Mouse (Mus musculus) ES-E14 (cell line): ENCODE data around the gene Olfr875. TPM values are rescaled to one million over a fixed set of nuclear protein-coding genes. Genes with fewer than 3 reads are reported as not detected.
A peak's percentile ranks its signal among the peaks of the same experiment; 100 is the strongest.

Experiments
- DNase-seq: peaks from one replicate; pipeline ENCODE4 v3.0.0-alpha.2; 2013; ENCODE audit warnings: low read depth, low spot score
- H3K27ac ChIP-seq: 2 replicates; pipeline ENCODE4 v1.5.1; 2012; ENCODE audit warnings: low read depth, mild to moderate bottlenecking, low read length, moderate library complexity, mixed read lengths; ENCODE audit not compliant: poor library complexity, insufficient read depth, severe bottlenecking
- H3K36me3 ChIP-seq: 2 replicates; pipeline ENCODE4 v1.6.1; 2012; ENCODE audit warnings: mild to moderate bottlenecking, low read length, moderate library complexity, mixed read lengths; ENCODE audit not compliant: control insufficient read depth, poor library complexity, insufficient read depth, severe bottlenecking
- H3K4me1 ChIP-seq, 2 experiments: fragments of 150-350 bp in 1 of 2; sonication (generic) in 1 of 2; 2 replicates each; pipeline ENCODE4 v1.6.1; 2012; ENCODE audit warnings: low read length in 2 of 2, mild to moderate bottlenecking in 1 of 2, mixed read lengths in 1 of 2; ENCODE audit not compliant: control insufficient read depth in 2 of 2, insufficient read depth in 2 of 2, poor library complexity in 1 of 2
- H3K4me3 ChIP-seq, 2 experiments: fragments of 150-350 bp in 1 of 2; sonication (generic) in 1 of 2; 2 replicates each; pipeline ENCODE4 v1.5.1; 2012; ENCODE audit warnings: low read length in 2 of 2, low read depth in 1 of 2, mild to moderate bottlenecking in 1 of 2, mixed read lengths in 1 of 2; ENCODE audit not compliant: insufficient read depth in 1 of 2, poor library complexity in 1 of 2, severe bottlenecking in 1 of 2
- H3K9ac ChIP-seq: 2 replicates; pipeline ENCODE4 v1.6.1; 2012; ENCODE audit warnings: low read depth, mild to moderate bottlenecking, low read length, mixed read lengths; ENCODE audit not compliant: poor library complexity, insufficient read depth, severe bottlenecking
- H3K9me3 ChIP-seq: fragments of 150-350 bp; sonication (generic); 2 replicates; pipeline ENCODE4 v1.6.1; 2012; ENCODE audit warnings: low read depth, mild to moderate bottlenecking, low read length; ENCODE audit not compliant: control insufficient read depth, insufficient read depth
- CHD2 ChIP-seq: IDR thresholded peaks from 2 replicates; pipeline ENCODE4 v1.6.1; 2014; ENCODE audit warnings: mild to moderate bottlenecking, low read depth, low read length, inconsistent platforms
- HCFC1 ChIP-seq: IDR thresholded peaks from 2 replicates; pipeline ENCODE4 v1.6.1; 2012; ENCODE audit warnings: low read length, inconsistent platforms, borderline replicate concordance; ENCODE audit not compliant: insufficient read depth
- MAFK ChIP-seq: IDR thresholded peaks from 2 replicates; pipeline ENCODE4 v1.6.1; 2014; ENCODE audit warnings: mild to moderate bottlenecking, low read depth, low read length, inconsistent platforms; ENCODE audit not compliant: insufficient read depth
- ZC3H11A ChIP-seq: IDR thresholded peaks from 2 replicates; pipeline ENCODE4 v1.6.1; 2012; ENCODE audit warnings: low read depth, mild to moderate bottlenecking, inconsistent platforms, low read length, borderline replicate concordance
- ZNF384 ChIP-seq: IDR thresholded peaks from 2 replicates; pipeline ENCODE4 v1.6.1; 2012; ENCODE audit warnings: low read depth, low read length, inconsistent platforms
- in situ Hi-C, 2 experiments: fragments of 600-800 bp; cut with MboI; formaldehyde crosslinking; loops; one replicate each; pipeline ENCODE4 v1.15.1; 2025; ENCODE audit warnings: low sequenced_read_pairs in 2 of 2, inconsistent platforms in 1 of 2; ENCODE audit not compliant: unreplicated experiment in 2 of 2
- total RNA-seq: library from RNA; depleted of rRNA; stranded (reverse); fragments of 300-350 nt; gene quantifications from 2 replicates; pipeline ENCODE4 v1.2.3, GENCODE M21; 2012

Olfr875 gene
- total RNA-seq, 1 experiment = not detected

DNA sequence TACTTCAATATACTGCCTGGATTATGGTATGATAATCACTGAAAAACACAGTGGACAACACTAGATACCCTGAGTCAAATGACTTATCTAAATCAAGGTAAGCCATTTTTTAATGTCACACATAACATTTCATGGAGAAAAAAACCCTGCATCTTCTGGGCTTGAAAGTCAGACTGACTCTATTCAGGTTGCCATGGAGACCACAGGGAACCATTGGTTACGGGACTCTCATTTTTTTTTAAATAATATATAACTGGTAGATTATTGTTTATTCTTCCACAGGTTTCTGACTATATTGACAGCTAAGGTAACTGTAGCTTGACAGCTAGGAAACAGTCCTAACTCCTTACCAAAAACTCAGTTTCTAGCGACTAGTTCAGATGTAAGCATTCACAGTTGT, 20.2 kb upstream of the Olfr875 start:
- peaks cover 3 to 9% of the 10 kb centered on the region in 2 experiments; a peak in 2 of 4 replicates for H3K4me1 ChIP-seq
- in situ Hi-C loops = no loop called here
- no peak overlapping the region for H3K4me3 ChIP-seq
- H3K27ac ChIP-seq = no peak overlapping the region
- no peak overlapping the region for H3K9ac ChIP-seq
- H3K9me3 ChIP-seq = no peaks in the 10 kb centered on the region
- no peak for DNase-seq
- H3K36me3 ChIP-seq = no peaks in the 10 kb centered on the region
- TF ChIP-seq CHD2 (no peak), ZNF384 (no peak), HCFC1 (no peak), ZC3H11A (no peak), MAFK (no peak)

DNA sequence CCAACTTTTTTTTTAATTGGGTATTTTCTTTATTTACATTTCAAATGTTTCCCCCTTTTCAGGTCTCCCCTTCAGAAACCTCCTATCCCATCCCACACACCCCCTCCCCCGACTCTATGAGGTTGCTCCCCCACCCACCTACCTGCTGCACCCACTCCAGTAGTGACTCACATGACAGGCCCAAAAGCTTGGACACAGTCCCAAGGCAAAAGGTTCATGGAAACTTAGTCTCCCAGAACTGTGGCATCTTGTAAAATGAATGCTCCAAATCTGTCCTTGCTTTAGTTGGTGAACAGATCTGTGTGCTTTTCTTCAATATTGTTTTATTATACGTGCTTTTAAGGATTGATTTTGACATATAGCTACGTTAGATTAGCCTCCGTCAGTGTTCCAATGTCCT, 19.7 kb upstream of the Olfr875 start:
- Histone ChIP-seq H3K36me3 (no peaks in the 10 kb centered on the region), H3K27ac (no peak overlapping the region), H3K9ac (no peak overlapping the region), H3K4me1 (peaks cover 3 to 9% of the 10 kb centered on the region in 2 experiments; a peak in 2 of 4 replicates), H3K4me3 (no peak overlapping the region), H3K9me3 (no peaks in the 10 kb centered on the region)
- in situ Hi-C loops = no loop called here
- TF ChIP-seq HCFC1 = no peak
- DNase-seq = no peak

DNA sequence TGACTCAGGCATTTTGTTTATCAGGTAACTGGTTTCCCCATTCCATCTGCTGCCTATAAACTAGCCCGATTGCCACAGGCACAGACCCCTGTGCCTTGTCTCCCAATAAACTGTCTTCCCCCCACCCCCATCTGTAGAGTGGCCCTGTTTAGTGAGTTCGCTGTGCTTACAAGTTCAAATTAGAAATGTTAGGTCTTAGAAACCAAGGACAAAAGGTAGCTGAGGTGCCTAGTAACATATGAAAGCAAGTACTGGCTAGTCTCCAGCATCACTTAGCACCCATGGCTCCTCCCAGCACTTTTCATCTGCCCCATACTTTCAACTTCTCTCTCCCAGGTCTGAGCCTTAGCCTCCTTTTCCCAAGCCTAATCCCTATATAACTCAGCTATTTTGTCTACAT, 9.9 kb upstream of the Olfr875 start:
- no peak overlapping the region for H3K4me3 ChIP-seq
- H3K27ac ChIP-seq = no peak overlapping the region
- no peak overlapping the region for H3K9ac ChIP-seq
- no peaks in the 10 kb centered on the region for H3K36me3 ChIP-seq
- DNase-seq = no peak
- H3K4me1 ChIP-seq = peaks cover 0 to 3% of the 10 kb centered on the region in 2 experiments; a peak in 1 of 4 replicates
- TF ChIP-seq ZNF384 (no peak), CHD2 (no peak), HCFC1 (no peak), ZC3H11A (no peak), MAFK (no peak)
- no peaks in the 10 kb centered on the region for H3K9me3 ChIP-seq
- in situ Hi-C loops = no loop called here

DNA sequence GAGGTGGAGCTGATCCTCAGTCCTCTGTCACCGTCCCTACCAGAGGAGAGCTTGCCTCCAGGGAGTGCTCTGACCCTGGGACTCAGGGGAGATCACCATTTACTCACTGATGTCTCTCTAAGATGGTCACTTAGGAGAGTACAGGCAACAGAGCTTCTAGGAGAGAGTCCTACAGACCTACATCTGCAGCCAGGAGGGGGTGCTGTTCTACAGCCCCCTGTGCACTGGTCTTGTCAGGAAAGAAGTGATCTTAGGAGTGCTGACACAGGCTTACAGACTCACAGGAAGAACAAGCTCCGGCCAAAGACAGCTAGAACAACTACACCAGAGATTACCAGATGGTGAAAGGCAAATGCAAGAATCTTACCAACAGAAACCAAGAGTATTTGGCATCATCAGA, 9.1 kb upstream of the Olfr875 start:
- Histone ChIP-seq H3K4me3 (no peak overlapping the region), H3K9ac (no peak overlapping the region)
- peak; percentile 39 for DNase-seq

DNA sequence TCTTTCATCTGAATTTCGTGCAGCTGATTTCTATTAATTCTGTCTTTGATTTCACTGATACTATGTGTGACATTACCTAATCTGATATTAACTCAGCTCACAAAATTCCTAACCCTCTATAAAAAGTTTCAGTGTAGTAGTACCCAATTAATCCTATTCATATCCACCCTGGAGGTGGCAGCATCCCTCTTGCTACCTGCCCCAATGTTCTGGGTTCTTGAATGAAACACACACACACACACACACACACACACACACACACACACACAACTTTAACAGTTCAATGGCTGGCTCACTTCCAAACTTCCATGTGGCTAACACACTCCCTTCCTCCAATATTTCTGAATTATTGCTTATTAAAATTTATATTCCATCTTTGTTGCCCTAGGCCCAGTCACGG, 996 bp upstream of the Olfr875 start:
- TF ChIP-seq HCFC1 (no peak), MAFK (no peak), ZC3H11A (no peak), ZNF384 (no peak), CHD2 (no peak)
- in situ Hi-C loops = no loop called here
- DNase-seq = no peak

More for the DNA sequence above, 9.1 kb upstream of the Olfr875 start:
- Histone ChIP-seq H3K9me3 (no peaks in the 10 kb centered on the region), H3K4me1 (peaks cover 0 to 3% of the 10 kb centered on the region in 2 experiments; a peak in 1 of 4 replicates), H3K27ac (no peak overlapping the region), H3K36me3 (no peaks in the 10 kb centered on the region)
- no peak for TF ChIP-seq HCFC1
- no peak for TF ChIP-seq MAFK
- no peak for TF ChIP-seq CHD2
- TF ChIP-seq ZC3H11A = no peak
- no peak for TF ChIP-seq ZNF384
- in situ Hi-C loops = no loop called here

More for the DNA sequence above, 996 bp upstream of the Olfr875 start:
- H3K9ac ChIP-seq = no peak overlapping the region
- no peaks in the 10 kb centered on the region for H3K36me3 ChIP-seq
- no peak overlapping the region for H3K4me3 ChIP-seq
- H3K27ac ChIP-seq = no peak overlapping the region
- no peaks in the 10 kb centered on the region for H3K4me1 ChIP-seq
- no peaks in the 10 kb centered on the region for H3K9me3 ChIP-seq
